Mouse (Mus musculus) B cell, adult 67 days (primary cell): ENCODE results near the gene Aoc3. TPM values are rescaled to one million over a fixed set of nuclear protein-coding genes. Genes with fewer than 3 reads are reported as not detected.

Source experiments
- total RNA-seq, 2 experiments: library from RNA; stranded (reverse); gene quantifications; 4 replicates each; pipeline ENCODE4 v1.2.4; 2023

Aoc3 gene
- total RNA-seq: under 1 TPM in 1 of 2 experiments, not detected in 1; 0.50 TPM

GRCm38 (mm10) chr11:101330371-101330924 is at the start of gene Aoc3:
Gene Aoc3, plus strand, starts transcription at chr11:101330605.

GRCm38 (mm10) chr11:101302004-101302798 is 28.2 kb upstream of the Aoc3 start, which contains the start of gene Becn1:
Gene Becn1, minus strand, starts transcription at chr11:101302286.

GRCm38 (mm10) chr11:101315665-101316500 is 14.5 kb upstream of the Aoc3 start, which contains the start of gene Psme3:
Gene Psme3, plus strand, starts transcription at chr11:101316213.

GRCm38 (mm10) chr11:101324763-101325162 is 5.6 kb upstream of the Aoc3 start, which contains the start of gene Aoc2:
Gene Aoc2, plus strand, starts transcription at chr11:101325063.

GRCm38 (mm10) chr11:101367326-101367935 is 37.0 kb downstream of the Aoc3 start, which contains the start of gene G6pc:
Gene G6pc, plus strand, starts transcription at chr11:101367561.

Other genes with a start within 250 kb of the Aoc3 start
- gene Coasy, start 248.0 kb upstream of the Aoc3 start, total RNA-seq: 10 to 100 TPM; 18.3 to 21.7 TPM
- 10 to 100 TPM; 36.8 to 37.6 TPM for gene Mlx, start 243.3 kb upstream of the Aoc3 start, total RNA-seq
- 1 to 10 TPM; 2.9 to 3.5 TPM for gene Psmc3ip, start 235.2 kb upstream of the Aoc3 start, total RNA-seq
- gene Retreg3, start 210.7 kb upstream of the Aoc3 start, total RNA-seq: 10 to 100 TPM; 85.9 to 89.2 TPM
- gene Tubg1, start 210.7 kb upstream of the Aoc3 start, total RNA-seq: 10 to 100 TPM; 14.2 to 17.4 TPM
- gene Tubg2, start 174.7 kb upstream of the Aoc3 start, total RNA-seq: 1 to 10 TPM; 3.2 to 7.1 TPM
- gene Cntnap1, start 160.1 kb upstream of the Aoc3 start, total RNA-seq: under 1 TPM; 0.21 to 0.32 TPM
- gene Plekhh3, start 159.3 kb upstream of the Aoc3 start, total RNA-seq: 1 to 10 TPM in 1 of 2 experiments, under 1 TPM in 1; 0.95 to 1.4 TPM
- not detected for gene Ccr10, start 155.2 kb upstream of the Aoc3 start, total RNA-seq
- 10 to 100 TPM; 89.5 to 93.8 TPM for gene Ezh1, start 104.1 kb upstream of the Aoc3 start, total RNA-seq
- not detected for gene Ramp2, start 84.6 kb upstream of the Aoc3 start, total RNA-seq
- 10 to 100 TPM; 69.8 to 82.7 TPM for gene Vps25, start 76.9 kb upstream of the Aoc3 start, total RNA-seq
- gene Wnk4, start 70.0 kb upstream of the Aoc3 start, total RNA-seq: under 1 TPM; 0.20 to 0.77 TPM
- under 1 TPM in 1 of 2 experiments, not detected in 1; 0.29 TPM for gene Cntd1, start 51.6 kb upstream of the Aoc3 start, total RNA-seq
- 10 to 100 TPM; 30.6 to 33.6 TPM for gene Coa3, start 51.5 kb upstream of the Aoc3 start, total RNA-seq
- 100 to 1,000 TPM; 185 to 187 TPM for gene Becn1, start 28.3 kb upstream of the Aoc3 start, total RNA-seq
- gene Psme3, start 14.4 kb upstream of the Aoc3 start, total RNA-seq: 100 to 1,000 TPM; 143 to 148 TPM
- gene Aoc2, start 5.5 kb upstream of the Aoc3 start, total RNA-seq: 10 to 100 TPM; 13.2 to 14.9 TPM
- not detected for gene G6pc, start 37.0 kb downstream of the Aoc3 start, total RNA-seq
- 10 to 100 TPM; 30.7 to 36.3 TPM for gene Aarsd1, start 87.0 kb downstream of the Aoc3 start, total RNA-seq
- 1 to 10 TPM in 1 of 2 experiments, not detected in 1; 2.8 TPM for gene Gm27029, start 94.2 kb downstream of the Aoc3 start, total RNA-seq
- gene Rundc1, start 94.5 kb downstream of the Aoc3 start, total RNA-seq: 10 to 100 TPM; 22.5 to 22.6 TPM
- 1 to 10 TPM; 1.9 to 2.6 TPM for gene Ptges3l, start 94.7 kb downstream of the Aoc3 start, total RNA-seq
- 100 to 1,000 TPM; 111 to 123 TPM for gene Rpl27, start 111.7 kb downstream of the Aoc3 start, total RNA-seq
- 10 to 100 TPM; 72.3 to 76.1 TPM for gene Ifi35, start 117.8 kb downstream of the Aoc3 start, total RNA-seq
- under 1 TPM in 1 of 2 experiments, not detected in 1; 0.52 TPM for gene Rnd2, start 134.4 kb downstream of the Aoc3 start, total RNA-seq
- 10 to 100 TPM; 18.7 to 19.2 TPM for gene Vat1, start 135.6 kb downstream of the Aoc3 start, total RNA-seq
- gene Brca1, start 221.3 kb downstream of the Aoc3 start, total RNA-seq: 1 to 10 TPM; 8.8 to 9.8 TPM
- gene Nbr1, start 221.5 kb downstream of the Aoc3 start, total RNA-seq: 100 to 1,000 TPM; 128 to 161 TPM